Mouse (Mus musculus) kidney, adult 2 months (tissue): ENCODE measurements around the gene Nfasc.

Experiments used
- CTCF ChIP-seq: fragments of 200-500 bp; conservative IDR thresholded peaks from 2 replicates; pipeline ENCODE4 v1.5.1; 2011; ENCODE audit warnings: low read depth, mild to moderate bottlenecking, control low read depth, low read length, moderate library complexity, mixed read lengths; ENCODE audit not compliant: insufficient read depth, insufficient read length
- POLR2A ChIP-seq: fragments of 200-500 bp; IDR thresholded peaks from one replicate; pipeline ENCODE4 v1.6.1; 2011; ENCODE audit warnings: low read depth, low read length, control low read depth

- TF ChIP-seq CTCF (no peak), POLR2A (no peak)
Measured at GRCm38 (mm10) chr1:132781607-132782445, 40.2 kb upstream of the Nfasc start.
